Mouse (Mus musculus) fibroblast of lung, adult 2 months (primary cell): ENCODE results near the gene Eif6.
"Not testable (repeated sequence)": the region's sequence is repeated elsewhere in the genome, so short reads cannot be mapped to it uniquely, and the experiment has no call there.

Experiments
- DNase-seq: peaks from one replicate; pipeline ENCODE4 v3.0.0-alpha.2; 2011; ENCODE audit warnings: low read depth

Eif6 gene

DNA sequence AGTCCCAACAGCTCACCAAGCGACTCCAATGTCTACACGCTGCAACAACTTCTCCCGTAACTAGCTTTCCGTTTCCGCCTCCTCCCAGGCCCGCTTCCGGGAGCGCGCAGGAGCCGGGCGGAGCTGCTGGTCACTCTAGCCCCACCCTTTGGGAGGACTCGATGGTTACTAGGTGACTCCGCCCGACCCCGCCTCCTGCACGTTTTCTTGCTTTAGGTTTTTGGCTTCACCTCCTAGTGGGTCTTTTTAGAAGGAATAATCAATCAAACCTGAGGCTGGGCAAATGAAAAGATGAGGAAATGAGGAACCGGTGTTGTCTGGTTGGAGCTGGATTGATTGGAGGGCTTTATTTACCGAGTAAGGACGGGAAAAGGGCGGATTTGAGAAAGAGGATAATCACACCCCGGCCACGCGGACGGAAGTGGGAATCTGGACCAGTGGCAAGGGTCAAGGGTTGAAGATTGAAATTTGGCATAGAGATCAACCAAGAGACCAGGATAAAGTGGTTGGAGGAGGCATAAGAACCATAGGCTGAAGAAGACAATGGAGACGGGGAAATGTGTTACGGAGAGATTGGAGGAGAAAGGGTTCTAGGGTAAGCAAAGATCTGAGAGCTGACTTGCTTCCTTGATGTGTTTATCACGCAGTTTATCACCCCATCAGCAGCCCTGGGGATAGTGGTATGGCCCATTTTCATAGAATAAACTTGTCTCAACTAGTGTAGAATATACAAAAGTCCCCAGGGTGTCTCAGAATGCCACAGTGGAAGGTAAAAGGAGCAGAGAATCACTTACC is at the start of gene Eif6:
Gene Eif6 (minus strand): TSS at position 296 of the 795 bp plus-strand sequence.
- DNase-seq: no peak

GRCm38 (mm10) chr2:155873636-155874035 is 46.9 kb upstream of the Eif6 start:
- DNase-seq: no peak

GRCm38 (mm10) chr2:155872930-155873507 is 46.3 kb upstream of the Eif6 start:
- no peak for DNase-seq

- DNase-seq: no peak
These were observed 45.8 kb upstream of the Eif6 start for GRCm38 (mm10) chr2:155872486-155872885.

DNA sequence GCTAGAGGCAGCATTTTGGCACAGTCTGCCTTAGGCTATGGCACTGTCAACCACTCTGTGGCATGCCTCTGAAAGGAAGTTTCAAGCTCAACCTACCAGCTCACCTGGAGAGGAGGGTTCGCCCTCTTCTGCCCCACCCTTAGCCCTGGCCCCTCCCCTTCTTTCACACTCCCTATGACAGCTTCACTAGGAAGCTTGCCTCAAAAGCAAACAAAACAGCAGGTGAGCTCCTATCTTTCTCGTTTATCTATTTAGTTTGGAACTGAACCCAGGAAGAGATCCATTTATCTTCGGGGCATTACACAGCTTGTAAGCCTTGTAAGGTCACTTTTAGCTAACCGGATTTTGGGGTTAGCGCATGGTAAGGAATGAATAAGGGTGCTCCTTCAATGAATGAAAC is 43.0 kb upstream of the Eif6 start:
- DNase-seq: no peak

GRCm38 (mm10) chr2:155868320-155868719 is 41.6 kb upstream of the Eif6 start:
- DNase-seq: no peak

- no peak for DNase-seq
These were observed 36.7 kb upstream of the Eif6 start for GRCm38 (mm10) chr2:155863301-155863867.

DNA sequence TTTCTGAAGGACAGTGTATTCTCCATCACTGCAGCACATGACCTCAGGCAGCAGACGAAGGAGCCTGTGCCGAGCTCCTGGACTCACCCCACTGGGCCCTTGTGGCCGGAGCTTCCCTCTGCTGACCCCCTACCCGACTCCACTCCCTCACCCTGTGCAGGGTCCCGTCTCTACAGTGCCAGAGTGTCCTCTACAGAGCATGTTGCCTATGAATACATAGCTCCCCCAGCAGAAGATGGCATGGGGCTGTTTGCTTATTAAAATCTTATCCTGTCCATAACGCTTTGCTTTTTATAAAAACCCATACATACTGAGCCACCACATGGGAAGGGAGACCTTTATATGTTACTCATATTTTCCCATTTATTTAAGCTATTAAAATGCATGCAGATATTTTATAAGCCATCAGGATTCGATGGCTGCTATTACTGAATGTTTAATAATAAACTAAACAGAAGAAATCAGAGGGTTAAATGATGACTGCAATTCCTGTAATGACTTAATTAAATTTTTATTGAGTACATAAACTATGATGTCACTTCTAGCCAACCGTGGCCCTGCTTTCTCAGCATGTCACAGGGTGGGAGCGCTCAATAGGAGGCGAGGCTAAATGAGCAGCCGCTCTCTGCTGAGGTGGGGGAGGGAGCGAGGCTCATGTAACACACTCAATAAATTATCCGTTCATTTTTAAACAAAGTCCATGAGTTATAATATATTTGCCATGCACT is 36.0 kb upstream of the Eif6 start:
- no peak for DNase-seq

DNA sequence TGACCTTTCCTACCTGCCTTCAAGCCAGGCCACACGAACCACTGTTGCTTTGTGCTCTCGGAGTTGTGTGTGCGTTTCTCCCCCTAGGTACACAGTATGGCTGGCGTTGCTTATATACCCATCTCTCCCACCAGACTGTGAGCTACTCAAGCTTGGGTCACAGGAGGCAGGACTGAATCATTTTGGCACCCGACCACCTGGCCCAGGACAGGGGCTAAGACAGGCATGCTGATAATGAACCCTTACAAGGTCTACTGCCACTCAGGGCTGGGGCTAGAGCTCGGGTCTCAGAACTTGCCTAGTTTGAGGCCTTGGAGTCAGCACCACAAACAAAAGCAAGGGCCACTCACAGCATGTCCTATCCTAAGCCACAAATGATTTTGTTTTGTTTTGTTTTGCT is 34.9 kb upstream of the Eif6 start:
- no peak for DNase-seq

DNA sequence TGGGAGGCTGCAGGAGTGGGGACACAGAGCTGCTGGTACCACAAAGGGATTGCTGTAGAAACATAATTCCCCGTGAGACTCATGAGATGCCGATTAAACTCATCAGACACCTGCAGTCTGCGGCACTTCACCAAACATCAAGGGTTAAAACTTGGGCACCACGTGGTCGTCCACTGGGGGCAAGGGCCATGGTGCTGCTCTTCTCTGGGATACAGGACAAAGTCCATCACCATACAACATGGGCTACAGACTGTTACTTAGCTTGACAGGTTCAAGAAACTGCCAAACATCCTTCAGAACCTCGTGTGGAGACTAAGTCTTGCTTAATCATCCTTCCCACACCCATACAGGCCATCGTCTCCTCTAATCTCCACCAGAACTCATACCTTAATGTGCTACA is 33.4 kb upstream of the Eif6 start:
- DNase-seq: no peak

DNA sequence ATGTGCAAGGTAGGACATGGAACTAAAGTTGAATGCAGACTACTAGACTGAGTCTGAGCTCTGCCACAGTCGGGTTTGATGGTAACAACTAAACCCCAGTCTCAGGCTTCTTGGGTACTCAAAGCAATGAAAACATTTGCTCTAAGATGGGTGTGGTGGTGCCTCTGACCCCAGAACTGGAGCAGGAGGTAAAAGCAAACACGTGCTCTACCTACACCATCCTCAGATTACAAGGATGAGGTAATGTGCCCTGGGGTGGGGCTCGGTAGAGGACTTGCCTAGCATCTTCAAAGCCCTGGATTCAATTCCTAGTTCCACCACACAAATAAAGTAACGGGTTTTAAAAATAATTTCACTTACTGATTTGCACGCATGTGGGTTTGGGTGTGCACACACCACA is 25.8 kb upstream of the Eif6 start:
- no peak for DNase-seq

DNA sequence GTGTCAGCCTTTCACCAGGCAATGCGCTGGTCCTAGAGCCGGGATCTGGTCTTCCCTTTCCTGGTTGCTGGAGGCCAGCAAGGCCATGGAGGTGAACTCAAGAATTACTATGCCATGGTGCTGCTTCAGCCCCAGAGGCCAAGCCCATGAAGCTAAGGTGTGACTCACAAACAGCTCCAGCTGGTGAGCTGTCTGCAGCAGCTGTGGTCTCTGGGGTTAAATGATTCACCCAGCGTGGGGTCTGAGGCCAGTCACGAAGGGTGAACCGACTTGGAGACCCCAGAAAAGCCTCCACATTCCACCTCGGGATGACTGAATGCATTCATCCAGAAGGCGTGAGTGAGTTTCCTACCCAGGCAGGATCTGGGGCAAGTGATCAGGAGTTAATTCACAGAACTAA is 23.4 kb upstream of the Eif6 start:
- no peak for DNase-seq

GRCm38 (mm10) chr2:155849464-155849863 is 22.7 kb upstream of the Eif6 start:
- no peak for DNase-seq

DNA sequence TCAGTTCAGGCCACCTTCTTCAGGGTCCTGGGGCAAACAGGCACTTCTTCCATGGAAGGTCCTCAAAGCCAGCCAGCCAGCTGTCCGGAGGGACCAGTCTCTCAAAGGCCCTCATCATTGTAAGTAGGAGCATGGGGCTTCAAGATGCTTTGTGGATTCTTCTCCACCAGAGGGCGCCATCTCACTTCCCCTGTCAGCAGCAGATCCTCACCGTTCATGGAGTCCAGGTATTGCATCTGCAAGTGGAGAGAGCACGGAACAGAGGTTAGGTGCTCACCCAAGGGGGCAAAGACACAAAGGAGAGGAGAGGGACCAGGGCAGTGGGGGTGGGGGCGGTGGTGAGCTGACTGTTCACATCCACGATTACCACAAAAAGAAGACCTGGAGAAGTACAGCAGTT is 21.6 kb upstream of the Eif6 start:
- DNase-seq: no peak

- DNase-seq: no peak
These were observed 20.2 kb upstream of the Eif6 start for GRCm38 (mm10) chr2:155846930-155847329.

- DNase-seq: no peak
These were observed 12.2 kb upstream of the Eif6 start for GRCm38 (mm10) chr2:155838961-155839360.

- no peak for DNase-seq
These were observed 11.2 kb upstream of the Eif6 start for GRCm38 (mm10) chr2:155837961-155838360.

- no peak for DNase-seq
These were observed 8.0 kb upstream of the Eif6 start, which contains the start of gene Fam83c for GRCm38 (mm10) chr2:155834732-155835131. Gene Fam83c, minus strand, starts transcription at chr2:155834854.

- not testable (repeated sequence) for DNase-seq
These were observed 5.4 kb upstream of the Eif6 start for GRCm38 (mm10) chr2:155832087-155832486.

DNA sequence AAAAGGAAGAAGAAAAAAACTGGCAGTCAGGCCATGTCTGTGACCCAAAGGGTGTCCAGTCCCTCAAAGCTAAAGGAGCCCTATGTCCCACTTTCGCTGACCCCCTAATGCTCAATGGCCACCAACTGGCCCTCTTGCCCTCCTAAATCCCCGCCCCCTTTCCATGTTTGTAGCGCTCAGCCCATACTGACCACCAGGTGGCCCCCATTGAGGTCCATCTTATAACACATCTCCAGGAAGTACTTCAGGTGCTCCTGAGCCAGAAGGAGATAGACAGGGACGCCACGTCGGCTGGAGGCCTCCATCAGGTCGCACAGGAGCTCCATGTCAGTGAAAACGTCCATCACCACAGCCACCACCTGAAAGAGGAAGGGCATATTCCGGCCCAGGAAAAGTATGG is 4.6 kb upstream of the Eif6 start:
- DNase-seq: no peak

- no peak for DNase-seq
These were observed 4.1 kb upstream of the Eif6 start for GRCm38 (mm10) chr2:155830841-155831240.

GRCm38 (mm10) chr2:155825904-155826629 is 658 bp downstream of the Eif6 start:
- DNase-seq: no peak
